Mouse (Mus musculus) left cerebral cortex, adult 18-20 months (tissue): ENCODE results near the gene Sema3b. TPM values are rescaled to one million over a fixed set of nuclear protein-coding genes. Genes with fewer than 3 reads are reported as not detected.
A peak's percentile ranks its signal among the peaks of the same experiment; 100 is the strongest.

Experiments
- DNase-seq, 2 experiments: peaks; one replicate each; pipeline ENCODE4 v3.0.0; 2021 to 2022; ENCODE audit warnings: low spot score in 2 of 2, mixed read lengths in 1 of 2
- long read RNA-seq, 2 experiments: library from polyadenylated mRNA; stranded (forward); transcript quantifications; one replicate each; pipeline ENCODE4 v2.0.0; 2021
- total RNA-seq, 2 experiments: library from RNA; stranded (reverse); gene quantifications; 2 replicates each; pipeline ENCODE4 v1.2.3; 2021

Gene Sema3b
- 1 to 10 TPM; 3.5 to 4.5 TPM for total RNA-seq
- long read RNA-seq, experiment 1, partial matches to known transcripts: 1 of 4 reads
- long read RNA-seq, experiment 1, other reads (novel, unspliced or antisense): 1 of 4 reads
- long read RNA-seq, experiment 2, partial matches to known transcripts: 6 of 8 reads
- long read RNA-seq, experiment 2, other reads (novel, unspliced or antisense): 2 of 8 reads

DNA sequence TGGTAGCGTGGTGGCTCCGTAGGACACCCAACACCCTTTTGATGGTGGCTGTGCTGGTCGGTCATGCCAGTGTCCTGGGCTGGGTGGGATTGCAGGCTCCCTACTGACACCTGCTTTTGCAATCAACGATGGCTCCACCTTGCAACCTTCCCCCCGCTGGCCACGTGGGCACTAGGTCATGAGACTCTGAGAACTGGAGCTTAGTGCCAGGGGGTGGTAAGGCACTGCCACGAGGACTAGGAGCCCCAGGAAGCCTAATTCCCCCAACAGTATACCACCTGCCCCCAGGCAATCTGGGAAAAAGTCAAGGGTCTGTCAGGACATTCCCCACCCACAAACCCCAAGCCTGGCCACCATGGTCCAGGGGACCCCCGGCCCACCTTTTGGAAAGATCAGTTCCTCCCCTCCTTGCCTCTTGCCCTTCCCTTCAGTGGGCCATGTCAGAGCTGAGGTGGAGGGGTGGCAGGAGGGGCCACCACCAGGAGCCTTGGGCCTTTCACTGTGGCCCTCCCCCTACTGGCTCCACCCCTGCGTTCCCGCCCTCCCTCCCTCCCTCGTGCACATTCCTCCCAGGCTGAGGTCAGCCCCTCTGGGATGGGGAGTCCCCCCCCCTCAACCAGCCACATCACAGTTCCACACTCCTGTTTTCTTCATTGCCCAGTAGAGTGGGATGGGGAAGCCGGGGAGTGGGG is at the start of gene Sema3b:
Gene Sema3b, minus strand, starts transcription at position 489 of the 692 bp plus-strand sequence.
- DNase-seq: no peak

DNA sequence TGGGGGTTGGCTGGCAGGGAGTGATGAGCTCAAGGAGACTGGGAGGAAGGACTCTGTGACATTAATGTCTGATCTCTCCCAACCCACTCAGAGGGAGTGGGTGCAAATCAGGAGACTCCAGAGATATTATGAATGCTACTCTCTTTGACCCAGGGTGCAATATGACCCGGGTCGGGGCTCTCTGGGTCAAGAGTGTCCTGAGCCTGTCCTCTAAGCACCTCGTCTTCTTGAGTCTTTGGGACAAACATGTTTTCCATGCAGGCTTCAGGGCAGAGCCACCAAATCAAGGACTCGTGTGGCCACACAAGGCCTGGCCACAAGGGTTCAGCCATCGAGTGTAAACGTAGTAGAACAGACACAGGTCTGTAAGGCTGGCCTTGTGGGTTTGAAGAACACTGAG is 49.1 kb upstream of the Sema3b start:
- no peak for DNase-seq

DNA sequence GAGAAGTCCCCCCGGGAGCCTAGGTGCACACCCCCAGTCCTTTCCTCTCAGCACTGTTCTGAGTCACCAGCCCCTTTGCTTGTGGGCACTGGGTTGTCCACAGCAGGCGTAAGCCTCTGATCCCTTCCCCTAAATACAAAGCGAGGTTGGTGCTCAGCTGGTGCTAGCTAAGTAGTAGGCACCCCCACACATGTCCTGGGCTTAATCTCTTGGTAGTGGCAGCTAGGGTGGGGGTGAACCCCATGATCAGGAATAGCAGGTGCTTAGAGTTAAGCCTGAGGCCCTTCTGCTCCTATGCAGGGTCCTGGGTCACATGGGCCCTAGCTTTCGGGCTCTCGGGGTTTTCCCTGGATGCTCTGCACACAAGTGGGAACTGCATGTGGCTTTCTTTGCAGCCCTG is 48.1 kb upstream of the Sema3b start:
- DNase-seq: no peak

DNA sequence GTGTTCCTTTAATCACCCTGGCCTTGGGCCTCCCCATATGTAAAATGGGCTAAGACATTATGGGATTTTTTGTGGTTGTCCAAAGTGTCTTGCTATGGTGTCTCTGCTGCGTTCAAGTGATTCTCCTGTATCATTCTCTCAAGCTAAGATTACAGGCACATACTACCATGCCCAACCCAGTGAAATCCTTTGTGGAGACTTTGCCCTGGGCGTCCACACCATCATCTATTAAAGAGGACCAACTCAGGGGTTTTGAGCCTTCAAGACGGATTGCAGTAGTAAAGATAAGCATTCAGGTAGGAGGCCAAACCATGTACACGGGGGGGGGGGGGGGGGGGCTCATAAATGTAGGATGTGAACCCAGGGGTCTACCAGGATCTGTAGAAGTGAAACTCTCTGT is 45.6 kb upstream of the Sema3b start:
- DNase-seq: no peak

- DNase-seq: no peak
Observed at GRCm38 (mm10) chr9:107653474-107653873, 44.4 kb upstream of the Sema3b start.

- DNase-seq: no peak
Observed at GRCm38 (mm10) chr9:107650708-107651481, 41.9 kb upstream of the Sema3b start.

DNA sequence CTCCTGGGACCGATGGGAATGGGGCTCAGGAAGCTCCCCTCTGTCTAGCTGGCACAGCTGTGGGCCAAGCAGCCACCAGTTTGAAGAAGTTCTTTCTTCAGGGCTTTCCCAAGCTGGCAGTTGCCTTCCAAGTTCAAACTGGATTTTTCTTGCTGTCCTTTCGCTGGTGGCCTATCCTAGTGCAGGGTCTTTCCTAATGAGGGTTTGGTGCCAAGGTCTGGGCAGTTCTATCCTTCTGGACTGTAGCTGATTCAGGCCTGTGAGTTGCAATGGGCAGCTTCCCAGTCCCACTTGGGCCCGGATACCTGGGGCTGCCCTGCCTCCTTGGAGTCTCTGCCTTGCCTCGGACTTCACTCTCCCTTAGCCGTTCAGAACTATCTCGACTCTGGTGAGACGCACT is 41.2 kb upstream of the Sema3b start:
- DNase-seq: no peak

GRCm38 (mm10) chr9:107648767-107649166 is 39.7 kb upstream of the Sema3b start:
- no peak for DNase-seq

DNA sequence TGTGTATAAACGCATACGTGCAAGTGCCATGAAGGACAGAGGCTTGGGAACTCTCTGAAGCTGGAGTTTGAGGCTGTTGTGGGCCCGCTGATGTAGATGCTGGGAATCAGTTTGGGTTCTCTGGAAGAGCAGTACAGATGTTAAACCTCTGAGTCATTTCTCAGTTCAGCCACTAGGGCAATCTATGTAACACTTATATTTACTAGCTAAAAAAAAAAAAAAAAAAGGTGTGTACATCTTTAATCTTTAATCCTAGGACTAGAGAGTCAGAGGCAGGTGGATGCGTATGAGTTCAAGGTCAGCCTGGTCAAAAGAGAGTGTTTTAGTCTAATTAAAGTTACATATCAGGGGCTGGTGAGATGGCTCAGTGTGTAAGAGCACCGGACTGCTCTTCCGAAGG is 37.9 kb upstream of the Sema3b start:
- no peak for DNase-seq

GRCm38 (mm10) chr9:107645577-107645976 is 36.5 kb upstream of the Sema3b start:
- peak; percentile 79 to 84 for DNase-seq

- DNase-seq: no peak
Observed at GRCm38 (mm10) chr9:107645153-107645510, 36.1 kb upstream of the Sema3b start.

DNA sequence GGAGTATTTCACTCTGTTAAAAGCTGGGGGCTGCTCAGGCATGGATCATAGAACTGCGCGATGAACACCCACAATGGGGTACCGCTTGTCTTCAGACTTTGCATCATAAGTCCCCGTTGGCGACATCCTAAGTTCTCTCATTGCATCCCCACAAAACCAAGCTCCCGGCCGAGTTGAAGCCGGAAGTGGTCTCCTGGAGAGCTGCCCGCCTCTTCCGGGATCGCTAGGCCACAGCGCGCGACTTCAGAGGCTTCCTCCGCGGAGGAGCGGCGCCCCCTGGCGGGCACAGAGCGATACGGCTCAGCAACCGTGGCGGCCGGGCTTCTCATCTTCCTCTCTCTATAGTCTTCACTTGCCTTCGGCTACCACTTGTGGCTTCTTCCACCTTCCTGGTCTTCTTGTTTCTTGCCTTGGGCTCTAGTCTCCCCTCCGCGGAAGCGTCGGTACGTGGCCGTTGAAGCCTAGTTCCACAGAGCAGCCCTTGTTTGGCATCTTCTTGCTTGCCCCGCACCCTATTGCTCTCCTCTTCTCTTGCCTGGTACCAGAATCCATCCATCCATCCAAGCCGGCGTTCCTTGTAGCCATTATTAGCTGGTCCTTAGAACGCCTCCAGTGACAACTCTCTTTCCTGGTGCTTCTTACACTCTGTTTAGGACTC is 35.6 kb upstream of the Sema3b start:
- DNase-seq: peak; percentile 93 to 96

- DNase-seq: no peak
Observed at GRCm38 (mm10) chr9:107643544-107644214, 34.6 kb upstream of the Sema3b start.

- DNase-seq: no peak
Observed at GRCm38 (mm10) chr9:107641666-107642065, 32.6 kb upstream of the Sema3b start.

GRCm38 (mm10) chr9:107640257-107640772 is 31.3 kb upstream of the Sema3b start:
- no peak for DNase-seq

GRCm38 (mm10) chr9:107637070-107637469 is 28.0 kb upstream of the Sema3b start:
- no peak for DNase-seq

GRCm38 (mm10) chr9:107635279-107636028 is 26.4 kb upstream of the Sema3b start, which contains the start of gene Gnai2:
TSS of gene Gnai2 (minus strand) at chr9:107635367.
- peak; percentile 93 for DNase-seq

GRCm38 (mm10) chr9:107634406-107635278 is 25.6 kb upstream of the Sema3b start:
- DNase-seq: no peak
